Mouse (Mus musculus) mesoderm, embryonic 11.5 days (tissue): ENCODE results near the gene Akap17b.
"Not testable (repeated sequence)": the region's sequence is repeated elsewhere in the genome, so short reads cannot be mapped to it uniquely, and the experiment has no call there.

Experiments used
- DNase-seq: peaks from one replicate; pipeline ENCODE4 v3.0.0-alpha.2; 2012; ENCODE audit warnings: low read depth, low spot score

Gene Akap17b

DNA sequence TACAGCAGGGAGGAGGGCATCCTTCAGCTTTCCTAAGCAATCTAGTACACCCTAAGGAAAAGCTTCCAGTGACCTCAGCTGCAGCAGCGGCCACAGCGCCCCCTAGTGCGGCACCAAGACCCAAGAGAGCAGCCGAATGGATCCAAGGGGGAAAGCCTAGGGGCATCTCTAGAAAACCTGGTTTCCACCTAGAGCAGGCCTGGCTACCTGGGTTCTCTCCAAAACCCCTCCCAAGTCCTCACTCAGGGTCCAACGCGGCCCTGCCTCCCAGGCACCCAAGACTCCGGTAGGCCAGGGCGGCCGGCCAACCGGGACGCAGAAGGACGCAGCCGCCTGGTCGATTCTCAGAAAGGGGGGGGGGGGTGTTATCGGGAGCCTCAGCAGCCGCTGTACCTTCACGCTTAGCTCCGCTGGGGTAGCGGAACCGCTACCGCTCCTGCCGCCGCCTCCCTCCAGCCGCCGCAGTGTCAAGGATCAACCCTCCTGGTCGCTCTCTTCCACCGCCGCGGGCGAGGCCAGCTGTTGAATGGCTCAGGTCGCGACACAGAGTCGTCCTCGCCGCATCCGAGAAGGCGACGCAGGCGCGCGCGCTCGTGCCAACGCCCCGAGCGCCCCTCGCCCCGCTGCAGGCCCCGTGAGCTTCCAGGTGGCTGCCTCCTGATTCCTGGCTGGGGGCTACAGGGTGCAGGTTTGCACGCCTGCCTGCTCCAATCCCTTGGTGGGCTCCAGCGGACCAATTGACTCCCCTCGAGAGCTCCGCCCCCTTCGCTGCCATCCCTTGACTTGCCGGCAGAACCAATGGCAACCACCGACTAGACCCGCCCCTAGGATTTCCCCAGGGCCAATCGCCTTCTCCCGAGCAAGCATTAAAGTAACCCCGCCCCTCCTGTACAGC lies at the start of gene Akap17b:
Akap17b (minus strand) TSS at position 739 of the 895 bp plus-strand sequence.
- DNase-seq: peak; percentile 91

DNA sequence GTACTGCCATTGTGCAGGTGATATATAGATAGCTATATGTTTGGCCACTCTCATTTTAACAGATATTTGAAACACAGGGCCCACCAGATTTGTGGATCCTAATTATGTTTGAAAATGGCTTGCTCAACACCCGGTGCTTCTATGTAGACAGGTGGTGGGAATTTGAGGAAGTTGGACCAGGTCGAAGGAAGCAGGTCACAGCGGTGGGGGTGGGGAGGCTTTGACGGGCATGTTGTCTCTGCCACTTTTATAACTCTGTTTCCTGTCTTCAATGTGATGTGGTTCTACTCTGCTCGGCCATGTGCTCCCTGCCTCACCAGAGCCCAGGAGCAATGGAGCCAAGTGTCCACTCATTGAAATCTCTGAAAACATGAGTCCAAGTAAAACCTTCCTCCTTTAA lies 46.2 kb upstream of the Akap17b start:
- DNase-seq: no peak

DNA sequence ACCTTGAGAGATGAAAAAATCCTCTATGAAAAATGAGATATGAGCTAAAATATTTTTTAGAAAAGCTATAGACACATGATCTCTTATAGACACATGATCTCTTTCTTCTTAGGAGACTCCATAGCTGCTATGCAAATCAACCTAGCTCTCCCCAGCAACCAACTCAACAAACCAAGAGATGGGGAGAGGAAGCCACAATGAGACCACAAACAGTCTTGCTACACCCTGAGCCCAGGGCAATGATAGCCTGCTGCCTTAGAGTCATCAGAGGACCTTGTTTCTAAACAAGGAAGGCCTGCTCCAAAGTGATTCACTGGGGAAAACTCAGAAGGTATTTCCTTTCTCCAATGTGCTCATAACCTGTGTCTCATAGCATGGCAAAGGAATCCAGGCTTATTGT lies 44.5 kb upstream of the Akap17b start:
- no peak for DNase-seq

DNA sequence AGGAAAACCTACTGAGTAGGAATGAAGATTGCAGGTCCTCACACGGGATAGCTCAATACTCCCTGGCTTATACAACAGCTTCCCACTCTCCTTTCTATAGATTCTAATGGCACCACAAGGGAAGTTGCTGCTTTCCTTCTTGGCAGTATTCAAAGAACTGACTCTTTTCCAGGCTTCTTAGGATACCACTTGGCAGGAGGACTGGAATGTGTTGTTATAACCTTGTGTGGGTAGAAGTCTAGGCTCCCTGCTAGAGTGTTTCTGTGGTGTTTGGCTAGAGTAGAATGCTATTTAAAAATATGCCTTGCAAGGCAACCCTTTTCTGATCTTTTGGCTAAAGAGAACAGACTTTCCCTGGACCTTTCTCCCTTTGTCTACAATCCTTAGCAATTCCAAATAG lies 31.6 kb upstream of the Akap17b start:
- no peak for DNase-seq

DNA sequence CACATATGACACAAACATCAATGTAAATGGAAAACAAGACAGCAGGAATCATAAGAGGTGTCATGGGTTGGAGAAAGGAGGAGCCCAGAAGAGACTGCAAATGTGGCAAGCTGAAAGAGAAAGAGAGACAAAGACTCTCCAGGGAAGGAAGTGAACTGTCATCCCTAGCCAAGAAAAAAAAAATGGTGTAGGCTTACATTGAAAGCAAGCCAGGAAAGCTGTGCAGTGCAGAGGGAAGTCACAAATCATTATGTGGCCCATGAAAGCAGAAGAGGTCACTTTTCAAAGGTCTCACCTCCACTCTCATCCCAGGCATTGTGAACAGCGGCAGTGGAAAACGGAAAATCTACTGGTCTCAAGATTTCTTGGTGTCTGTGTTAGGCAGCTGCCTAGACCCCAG lies 27.5 kb upstream of the Akap17b start:
- no peak for DNase-seq

DNA sequence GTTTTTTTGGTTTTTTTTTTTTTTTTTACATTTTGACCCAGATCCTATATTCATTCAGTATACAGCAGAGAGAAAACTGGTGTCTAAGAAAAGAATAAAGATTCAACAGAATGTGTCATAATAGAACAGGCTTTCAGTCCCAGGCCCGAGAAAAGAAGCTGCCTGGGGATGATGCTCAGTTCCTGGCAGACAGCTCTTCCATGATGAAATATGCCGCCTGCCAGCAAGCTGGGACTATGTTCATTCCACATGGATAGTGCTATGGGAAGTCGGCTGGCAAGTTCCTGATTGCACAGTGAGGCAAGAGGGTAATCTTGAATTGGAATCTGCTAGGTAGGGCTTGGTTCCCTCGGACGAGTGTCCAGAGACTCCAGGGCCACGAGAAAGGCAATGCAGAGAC lies 5.1 kb downstream of the Akap17b start:
- DNase-seq: no peak

DNA sequence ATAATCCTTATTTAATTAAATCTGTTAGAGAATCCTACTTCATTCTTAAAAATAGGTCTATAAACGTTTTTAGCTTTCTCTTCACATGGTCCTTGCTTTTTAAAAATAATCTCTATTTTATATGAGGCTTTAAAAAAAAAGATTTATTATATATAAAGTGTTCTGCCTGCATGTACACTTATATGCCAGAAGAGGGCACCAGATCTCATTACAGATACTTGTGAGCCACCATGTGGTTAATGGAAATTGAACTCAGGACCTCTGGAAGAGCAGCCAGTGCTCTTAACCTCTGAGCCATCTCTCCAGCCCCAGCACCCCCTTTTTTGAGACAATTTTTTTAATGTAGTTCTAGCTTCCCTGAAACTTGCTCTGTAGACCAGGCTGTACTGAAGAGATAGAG lies 14.4 kb downstream of the Akap17b start:
- DNase-seq: no peak

DNA sequence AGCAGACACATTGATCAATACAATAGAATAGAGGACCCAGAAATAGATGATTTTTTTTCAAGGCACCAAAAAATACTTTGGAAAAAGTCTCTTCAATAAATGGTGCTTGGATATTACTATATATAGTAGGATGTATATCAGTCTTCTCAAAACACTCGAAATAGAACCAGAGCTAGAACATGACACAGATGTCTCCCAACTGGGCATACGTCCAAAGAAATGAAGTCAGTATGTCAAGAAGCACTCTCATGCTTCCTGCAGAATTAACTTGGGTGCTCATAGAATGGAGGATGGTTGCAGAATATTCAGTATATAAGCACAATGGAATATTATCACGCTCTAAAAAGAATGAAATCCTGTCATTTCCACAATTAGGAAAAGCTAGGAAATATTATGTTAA lies 17.1 kb downstream of the Akap17b start:
- DNase-seq: no peak

DNA sequence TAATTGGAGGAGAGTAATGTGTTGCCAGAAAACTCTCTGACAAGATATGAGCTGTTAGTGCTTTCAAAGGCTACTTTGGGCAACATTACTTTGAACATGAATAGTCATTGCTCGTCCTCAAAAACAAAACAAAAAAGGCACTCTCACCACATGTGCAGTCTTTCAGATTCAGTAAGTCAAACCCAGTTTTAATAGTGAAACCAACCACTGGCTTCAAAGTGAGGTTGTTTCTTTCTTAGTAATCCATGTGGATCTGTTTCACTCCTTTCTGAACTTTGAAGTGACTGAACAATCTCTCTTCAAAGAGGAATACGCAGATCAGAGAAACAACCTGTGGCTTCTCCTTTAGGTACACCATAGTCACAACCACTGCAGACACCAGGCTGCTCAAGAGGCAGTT lies 36.1 kb downstream of the Akap17b start:
- DNase-seq: no peak

DNA sequence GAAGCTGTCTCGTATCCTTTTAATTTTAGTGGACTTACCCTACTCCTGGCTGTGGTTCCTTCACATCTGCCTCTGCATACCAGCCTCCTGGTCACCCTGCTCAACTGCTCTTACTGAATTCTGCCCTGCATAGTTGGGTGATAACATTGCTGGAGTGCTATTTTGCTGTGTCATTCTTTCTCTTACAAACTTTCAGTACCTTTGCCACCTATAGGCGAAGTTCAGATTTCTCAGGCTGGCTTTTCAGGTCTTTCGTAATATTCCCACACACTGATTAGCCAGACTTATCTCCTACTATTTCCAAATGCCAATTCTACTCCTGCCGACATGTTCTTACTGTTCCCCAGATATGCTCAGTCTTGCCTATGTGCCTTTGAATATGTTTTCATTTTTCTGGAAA lies 41.2 kb downstream of the Akap17b start:
- no peak for DNase-seq

DNA sequence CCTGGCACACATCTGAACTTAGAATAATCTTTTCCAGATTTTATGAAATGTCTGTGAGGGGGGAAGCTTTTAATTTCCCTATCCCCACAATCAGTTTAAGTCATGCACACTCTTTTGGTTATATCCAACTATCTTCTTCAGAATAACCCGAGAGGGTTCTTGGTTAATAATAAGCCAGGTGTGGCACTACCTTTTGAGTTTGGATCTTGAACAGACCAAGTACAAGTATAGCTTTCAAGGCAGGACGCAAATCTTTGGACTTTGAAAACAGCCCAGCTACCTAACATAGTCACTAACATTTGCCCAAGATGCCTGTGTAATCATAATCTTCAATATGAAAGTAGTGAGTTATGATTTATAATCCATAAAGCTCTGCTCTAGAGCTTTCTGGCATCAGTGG lies 42.3 kb downstream of the Akap17b start:
- DNase-seq: no peak

DNA sequence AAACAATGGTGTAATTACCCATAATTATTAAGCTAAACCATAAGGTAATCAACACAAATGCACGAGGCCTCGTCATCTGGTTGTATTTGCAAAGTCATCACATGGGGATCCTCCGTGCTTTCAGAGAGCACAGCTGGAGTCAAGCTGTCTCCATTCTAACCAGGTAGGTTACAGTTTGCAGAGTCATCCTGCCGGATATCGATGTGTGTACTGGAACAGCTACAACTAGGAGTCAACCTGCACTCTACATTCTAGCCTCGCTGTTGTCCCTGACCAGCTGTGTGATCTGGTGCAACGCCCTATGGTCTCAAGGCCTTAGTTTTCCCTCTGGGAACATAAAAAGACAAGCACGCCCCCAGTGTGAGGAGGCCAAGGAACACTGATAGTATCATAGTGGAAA lies 45.1 kb downstream of the Akap17b start:
- no peak for DNase-seq

DNA sequence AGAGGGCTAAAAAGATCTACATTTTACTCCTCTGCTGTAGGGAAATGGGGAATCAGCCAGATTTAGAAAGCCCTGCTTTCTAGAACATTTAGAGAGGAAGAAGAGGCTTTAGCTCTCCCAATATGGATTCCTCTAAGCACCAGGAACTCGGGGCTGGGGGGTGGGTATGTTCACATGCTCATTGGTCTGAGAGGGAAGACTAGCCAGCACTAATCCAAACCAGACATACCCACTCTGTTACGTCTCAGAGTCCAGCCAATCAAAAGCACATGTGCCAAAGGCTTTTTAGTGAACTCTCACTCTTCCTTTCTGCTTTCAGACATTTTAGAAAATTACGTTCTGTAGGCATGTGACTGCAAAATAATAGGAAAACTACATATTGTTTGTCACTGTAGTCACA lies 45.5 kb downstream of the Akap17b start:
- DNase-seq: peak; percentile 33

DNA sequence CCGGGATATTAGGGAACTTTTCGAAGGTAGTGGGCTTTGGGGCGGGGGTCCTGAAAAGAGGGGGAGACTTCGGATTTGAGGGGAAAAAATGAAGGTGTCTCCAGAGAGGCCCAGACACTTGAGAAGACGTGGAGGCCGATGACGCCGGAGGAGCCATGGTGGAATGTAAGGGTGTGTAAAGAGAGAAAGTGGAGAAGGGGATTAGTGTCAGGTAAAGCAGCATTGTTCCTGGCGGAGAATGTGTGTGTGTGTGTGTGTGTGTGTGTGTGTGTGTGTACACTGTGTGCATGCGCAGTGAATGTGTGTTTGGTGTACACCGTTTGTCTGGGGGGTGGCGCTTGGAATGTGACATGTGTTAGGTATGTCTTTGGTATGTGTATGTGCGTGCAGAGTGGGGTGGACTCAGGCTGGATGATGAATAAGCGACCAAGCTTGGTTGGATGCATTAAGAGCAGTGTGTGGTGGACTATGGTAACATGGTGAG lies 46.3 kb downstream of the Akap17b start:
- peak; percentile 56 for DNase-seq

DNA sequence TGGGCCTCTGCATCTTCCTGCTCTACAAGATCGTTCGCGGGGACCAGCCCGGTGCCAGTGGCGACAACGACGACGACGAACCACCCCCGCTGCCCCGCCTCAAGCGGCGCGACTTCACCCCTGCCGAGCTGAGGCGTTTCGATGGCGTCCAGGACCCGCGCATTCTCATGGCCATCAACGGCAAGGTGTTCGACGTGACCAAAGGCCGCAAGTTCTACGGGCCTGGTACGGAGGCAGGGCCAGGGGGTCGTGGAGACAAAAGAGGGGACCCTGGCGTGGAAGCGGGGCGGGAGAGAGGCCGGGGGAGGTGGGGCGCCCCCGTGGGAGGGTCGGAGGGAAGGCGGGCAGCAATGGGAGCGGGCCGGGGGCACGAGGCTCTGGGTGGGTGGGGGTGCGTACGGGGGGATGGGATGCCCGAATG lies 46.8 kb downstream of the Akap17b start:
- no peak for DNase-seq

DNA sequence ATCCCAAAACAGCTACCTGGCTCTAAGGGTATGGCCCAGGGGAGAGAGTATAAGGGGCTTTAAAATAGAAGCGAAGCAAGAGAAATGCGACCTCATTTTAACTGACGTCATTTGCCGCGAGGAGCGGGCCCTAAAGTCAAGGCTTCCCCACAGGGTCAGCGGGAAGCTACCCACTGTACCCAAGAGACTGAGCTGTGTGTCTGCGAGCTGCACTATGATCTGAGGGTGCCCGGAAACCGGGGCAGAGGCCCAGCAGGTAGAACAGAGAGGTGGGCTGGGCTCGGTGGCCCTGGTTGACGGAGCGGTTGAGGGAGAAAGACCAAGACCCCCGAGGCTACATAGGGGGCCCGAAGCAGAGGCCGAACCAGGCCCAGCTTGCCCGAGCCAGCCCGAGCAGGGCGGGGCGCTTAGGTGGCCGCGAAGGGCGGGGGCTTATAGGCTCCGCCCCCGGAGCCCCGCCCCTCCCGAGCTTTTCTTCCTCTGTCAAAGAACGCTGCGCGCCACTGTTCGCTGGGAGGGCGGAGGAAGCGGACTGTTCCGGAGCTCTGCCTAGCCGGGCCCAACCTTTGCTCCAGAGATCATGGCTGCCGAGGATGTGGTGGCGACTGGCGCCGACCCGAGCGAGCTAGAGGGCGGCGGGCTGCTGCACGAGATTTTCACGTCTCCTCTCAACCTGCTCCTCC lies 47.3 kb downstream of the Akap17b start, which contains the start of gene Pgrmc1:
Pgrmc1 (plus strand) TSS at position 500 of the 683 bp plus-strand sequence.
- peak; percentile 83 for DNase-seq

DNA sequence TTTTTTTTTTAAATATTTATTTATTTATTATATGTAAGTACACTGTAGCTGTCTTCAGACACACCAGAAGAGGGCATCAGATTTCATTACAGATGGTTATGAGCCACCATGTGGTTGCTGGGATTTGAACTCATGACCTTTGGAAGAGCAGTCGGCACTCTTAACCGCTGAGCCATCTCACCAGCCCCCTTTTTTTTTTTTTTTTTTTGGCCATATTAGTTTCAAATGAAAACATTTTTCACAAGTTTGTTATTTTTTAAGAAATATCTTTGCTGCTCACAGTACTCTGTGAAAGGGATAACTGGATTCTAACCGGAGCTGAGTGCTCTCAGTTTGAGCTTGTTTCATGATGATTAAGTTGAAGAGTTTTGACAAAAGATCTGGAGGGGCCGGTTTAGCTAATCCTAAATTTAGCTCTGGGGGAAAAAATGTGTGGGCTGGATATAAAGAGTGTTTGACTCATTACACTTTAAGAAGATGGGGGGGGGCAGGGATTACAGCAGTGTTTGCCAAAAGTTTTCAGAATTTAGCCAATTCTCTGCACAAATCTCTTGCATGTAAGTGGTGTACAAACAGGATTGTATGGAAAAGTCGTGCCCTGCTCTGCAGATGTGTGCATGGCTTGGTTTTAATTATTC lies 48.6 kb downstream of the Akap17b start:
- not testable (repeated sequence) for DNase-seq

DNA sequence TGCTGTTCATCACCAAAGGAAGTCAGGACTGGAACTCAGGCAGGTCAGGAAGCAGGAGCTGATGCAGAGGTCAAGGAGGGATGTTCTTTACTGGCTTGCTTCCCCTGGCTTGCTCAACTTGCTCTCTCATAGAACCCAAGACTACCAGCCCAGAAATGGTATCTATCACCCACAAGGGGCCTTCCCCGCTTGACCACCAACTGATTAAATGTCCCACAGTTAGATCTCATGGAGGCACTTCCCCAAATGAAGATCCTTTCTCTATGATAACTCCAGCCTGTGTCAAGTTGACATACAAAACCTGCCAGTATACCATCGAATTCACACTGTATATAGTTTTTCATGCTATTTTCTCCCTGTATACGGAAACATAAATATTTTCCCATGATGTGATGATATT lies 49.9 kb downstream of the Akap17b start:
- no peak for DNase-seq

DNA sequence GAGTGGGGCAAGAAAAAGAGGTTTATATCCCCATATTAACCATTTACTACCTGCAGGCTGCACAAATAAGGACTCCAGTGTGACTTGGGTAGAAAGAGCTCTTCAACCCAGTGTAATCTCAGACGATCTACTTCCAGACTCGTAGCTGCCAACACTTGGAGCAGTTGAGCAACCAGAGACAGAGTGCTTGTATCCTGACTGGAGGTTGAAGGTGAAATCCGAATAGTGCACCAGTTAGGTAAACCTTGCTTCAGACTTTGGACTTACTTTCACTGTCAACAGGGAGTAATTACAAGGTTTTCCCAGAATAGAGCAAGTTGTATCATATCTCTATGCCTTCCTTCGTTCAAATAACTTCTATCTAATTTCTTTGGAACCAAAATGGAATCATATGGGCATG lies 53.7 kb downstream of the Akap17b start:
- no peak for DNase-seq

DNA sequence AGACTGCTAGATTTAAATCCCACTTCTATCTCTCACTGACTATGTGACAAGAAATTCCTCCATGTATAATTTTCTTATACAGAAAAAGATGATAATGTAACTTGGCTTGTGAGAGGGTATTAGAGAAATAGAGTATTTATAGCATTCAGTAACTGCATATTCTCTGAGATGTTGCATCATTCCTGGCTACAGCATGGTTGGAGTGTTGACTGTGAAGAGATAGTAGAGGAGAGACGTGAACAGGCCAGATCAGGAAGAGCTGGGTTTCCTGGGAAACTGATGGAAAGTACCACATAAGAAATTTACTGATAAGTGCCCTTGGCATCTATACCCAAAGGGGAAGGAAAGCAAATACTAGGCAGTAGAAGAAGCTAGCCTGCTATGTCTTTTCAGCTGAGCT lies 54.1 kb downstream of the Akap17b start:
- no peak for DNase-seq

DNA sequence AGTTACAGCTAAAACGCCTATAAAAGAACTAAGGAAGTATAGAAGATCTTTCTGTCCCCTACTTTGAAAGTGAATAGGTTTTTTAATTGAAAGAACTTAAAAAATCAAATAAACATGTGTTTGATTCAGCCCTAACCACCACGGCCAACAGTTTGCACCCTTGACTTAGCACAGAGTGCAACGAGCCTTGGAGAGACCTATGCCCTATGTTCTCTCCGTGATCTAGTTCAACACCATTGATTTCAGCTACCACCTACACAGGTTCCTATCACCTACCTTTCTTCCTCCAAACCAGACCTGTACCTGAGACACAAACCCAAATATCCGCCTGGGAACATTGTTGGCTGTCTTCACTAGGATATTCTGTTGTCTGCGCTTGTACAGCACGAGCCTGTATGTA lies 54.9 kb downstream of the Akap17b start:
- no peak for DNase-seq
